Mouse (Mus musculus) erythroblast, embryonic 14.5 days (primary cell): ENCODE measurements around the gene Gm19935. TPM values are rescaled to one million over a fixed set of nuclear protein-coding genes. Genes with fewer than 3 reads are reported as not detected.

Experiments
- H3K27me3 ChIP-seq: 2 replicates; pipeline ENCODE4 v1.6.1; 2012; ENCODE audit warnings: inconsistent platforms; ENCODE audit not compliant: control insufficient read depth
- H3K36me3 ChIP-seq: 2 replicates; pipeline ENCODE4 v1.6.1; 2012; ENCODE audit warnings: mild to moderate bottlenecking, inconsistent platforms; ENCODE audit not compliant: control insufficient read depth
- H3K4me1 ChIP-seq: 2 replicates; pipeline ENCODE4 v1.6.1; 2012; ENCODE audit warnings: inconsistent platforms; ENCODE audit not compliant: control insufficient read depth
- H3K4me3 ChIP-seq: replicated peaks from 2 replicates; pipeline ENCODE3; 2012; ENCODE audit warnings: moderate library complexity, mild to moderate bottlenecking, inconsistent platforms
- H3K9me3 ChIP-seq: 2 replicates; pipeline ENCODE4 v1.6.1; 2012; ENCODE audit warnings: low read length, inconsistent platforms, mixed read lengths; ENCODE audit not compliant: control insufficient read depth
- GATA1 ChIP-seq: IDR thresholded peaks from 2 replicates; pipeline ENCODE4 v1.6.1; 2012; ENCODE audit warnings: low read length, inconsistent platforms, mixed read lengths
- TAL1 ChIP-seq: IDR thresholded peaks from 3 replicates; pipeline ENCODE4 v1.6.1; 2012; ENCODE audit warnings: low read length, inconsistent platforms, mixed read lengths
- polyA plus RNA-seq: library from polyadenylated mRNA; stranded (reverse); fragments of >175 nt; gene quantifications from 2 replicates; pipeline ENCODE4 v1.2.3, GENCODE M21; 2012

Gene Gm19935
- polyA plus RNA-seq, 1 experiment = not detected

- Histone ChIP-seq H3K4me3 (no peak overlapping the region), H3K9me3 (no peaks in the 10 kb centered on the region), H3K36me3 (no peaks in the 10 kb centered on the region), H3K4me1 (peaks cover 17% of the 10 kb centered on the region), H3K27me3 (no peaks in the 10 kb centered on the region)
- TF ChIP-seq GATA1 (no peak), TAL1 (no peak)
Measured at GRCm38 (mm10) chr8:90833628-90834320, 16.6 kb upstream of the Gm19935 start.

- H3K4me1 ChIP-seq = peaks cover 25% of the 10 kb centered on the region
- no peak overlapping the region for H3K4me3 ChIP-seq
- no peaks in the 10 kb centered on the region for H3K36me3 ChIP-seq
- no peak for TF ChIP-seq GATA1
- TF ChIP-seq TAL1 = no peak
- no peaks in the 10 kb centered on the region for H3K9me3 ChIP-seq
- no peaks in the 10 kb centered on the region for H3K27me3 ChIP-seq
Measured at GRCm38 (mm10) chr8:90832576-90833289, 15.5 kb upstream of the Gm19935 start.

GRCm38 (mm10) chr8:90830980-90831379, 13.8 kb upstream of the Gm19935 start:
- TF ChIP-seq GATA1 (no peak), TAL1 (no peak)
- Histone ChIP-seq H3K4me3 (no peak overlapping the region), H3K27me3 (no peaks in the 10 kb centered on the region), H3K4me1 (peaks cover 25% of the 10 kb centered on the region), H3K9me3 (no peaks in the 10 kb centered on the region), H3K36me3 (no peaks in the 10 kb centered on the region)

- H3K4me3 ChIP-seq = peak overlapping the region; percentile 66
- H3K36me3 ChIP-seq = no peaks in the 10 kb centered on the region
- TF ChIP-seq TAL1 = peak; percentile 30; the same call in 1 of the 3 replicates
- TF ChIP-seq GATA1 = no peak
- no peaks in the 10 kb centered on the region for H3K9me3 ChIP-seq
- H3K27me3 ChIP-seq = no peaks in the 10 kb centered on the region
- H3K4me1 ChIP-seq = peaks cover 25% of the 10 kb centered on the region
Measured at GRCm38 (mm10) chr8:90829825-90830224, 12.6 kb upstream of the Gm19935 start.

GRCm38 (mm10) chr8:90828987-90829740, 12.0 kb upstream of the Gm19935 start:
- Histone ChIP-seq H3K36me3 (no peaks in the 10 kb centered on the region), H3K4me3 (peak overlapping the region; percentile 66), H3K4me1 (peaks cover 25% of the 10 kb centered on the region), H3K27me3 (no peaks in the 10 kb centered on the region), H3K9me3 (no peaks in the 10 kb centered on the region)
- TF ChIP-seq TAL1 = no peak
- TF ChIP-seq GATA1 = no peak

GRCm38 (mm10) chr8:90828181-90828986, 11.2 kb upstream of the Gm19935 start, which contains the start of gene Chd9:
TSS of gene Chd9 (plus strand) at chr8:90828352.
- H3K36me3 ChIP-seq = no peaks in the 10 kb centered on the region
- TF ChIP-seq TAL1 (no peak), GATA1 (no peak)
- H3K9me3 ChIP-seq = no peaks in the 10 kb centered on the region
- no peaks in the 10 kb centered on the region for H3K27me3 ChIP-seq
- peak within 1 kb of the TSS; percentile 66 for H3K4me3 ChIP-seq
- peaks cover 25% of the 10 kb centered on the region for H3K4me1 ChIP-seq

GRCm38 (mm10) chr8:90825459-90825871, 8.3 kb upstream of the Gm19935 start:
- H3K4me1 ChIP-seq = peaks cover 27% of the 10 kb centered on the region
- no peaks in the 10 kb centered on the region for H3K36me3 ChIP-seq
- TF ChIP-seq GATA1 (no peak), TAL1 (no peak)
- no peaks in the 10 kb centered on the region for H3K27me3 ChIP-seq
- peak overlapping the region; percentile 12 for H3K4me3 ChIP-seq
- no peaks in the 10 kb centered on the region for H3K9me3 ChIP-seq

GRCm38 (mm10) chr8:90822443-90822842, 5.2 kb upstream of the Gm19935 start:
- no peak for TF ChIP-seq GATA1
- TF ChIP-seq TAL1 = no peak
- H3K27me3 ChIP-seq = no peaks in the 10 kb centered on the region
- peaks cover 2% of the 10 kb centered on the region; the same call in 1 of the 2 replicates for H3K4me1 ChIP-seq
- H3K36me3 ChIP-seq = no peaks in the 10 kb centered on the region
- H3K9me3 ChIP-seq = no peaks in the 10 kb centered on the region
- no peak overlapping the region for H3K4me3 ChIP-seq

GRCm38 (mm10) chr8:90820321-90820696, 3.1 kb upstream of the Gm19935 start:
- H3K27me3 ChIP-seq = no peaks in the 10 kb centered on the region
- peaks cover 2% of the 10 kb centered on the region; the same call in 1 of the 2 replicates for H3K4me1 ChIP-seq
- H3K9me3 ChIP-seq = no peaks in the 10 kb centered on the region
- no peaks in the 10 kb centered on the region for H3K36me3 ChIP-seq
- H3K4me3 ChIP-seq = no peak overlapping the region
- TF ChIP-seq TAL1 = no peak
- no peak for TF ChIP-seq GATA1
